Mouse (Mus musculus) forebrain, embryonic 11.5 days (tissue): Measurements from ENCODE around the gene Golga3. TPM values are rescaled to one million over a fixed set of nuclear protein-coding genes. Genes with fewer than 3 reads are reported as not detected.
A peak's percentile ranks its signal among the peaks of the same experiment; 100 is the strongest.

ENCODE experiments used
- ATAC-seq: fragments of 200-750 bp; cut with Nextera tagmentation; replicated peaks from 2 replicates; pipeline ENCODE4 v1.8.0; 2017; ENCODE audit warnings: moderate TSS enrichment; ENCODE audit not compliant: low FRiP score
- DNase-seq: peaks from one replicate; pipeline ENCODE4 v3.0.0-alpha.2; 2017; ENCODE audit warnings: low spot score
- H3K27ac ChIP-seq: fragments of 300-500 bp; sonication (generic); 2 replicates; pipeline ENCODE4 v1.5.1; 2014; ENCODE audit warnings: low read depth, low read length
- H3K27me3 ChIP-seq: fragments of 300-500 bp; sonication (generic); 2 replicates; pipeline ENCODE4 v1.6.1; 2014; ENCODE audit warnings: mild to moderate bottlenecking, low read length, mixed read lengths; ENCODE audit not compliant: control insufficient read depth, insufficient read depth
- H3K36me3 ChIP-seq: fragments of 300-500 bp; sonication (generic); 2 replicates; pipeline ENCODE4 v1.6.1; 2014; ENCODE audit warnings: mild to moderate bottlenecking, low read length, moderate library complexity, mixed read lengths; ENCODE audit not compliant: control insufficient read depth, insufficient read depth
- H3K4me1 ChIP-seq: fragments of 300-500 bp; sonication (generic); replicated peaks from 2 replicates; pipeline ENCODE4 v1.6.1; 2014; ENCODE audit warnings: low read length, mixed read lengths; ENCODE audit not compliant: control insufficient read depth, insufficient read depth
- H3K4me2 ChIP-seq: fragments of 300-500 bp; sonication (generic); 2 replicates; pipeline ENCODE4 v1.6.1; 2014; ENCODE audit warnings: low read depth, mild to moderate bottlenecking, low read length, moderate library complexity, mixed read lengths; ENCODE audit not compliant: severe bottlenecking
- H3K4me3 ChIP-seq: fragments of 300-500 bp; sonication (generic); 2 replicates; pipeline ENCODE4 v1.5.1; 2014; ENCODE audit warnings: low read depth, low read length
- H3K9ac ChIP-seq: fragments of 300-500 bp; sonication (generic); 2 replicates; pipeline ENCODE4 v1.6.1; 2014; ENCODE audit warnings: low read length
- H3K9me3 ChIP-seq: fragments of 300-500 bp; sonication (generic); 2 replicates; pipeline ENCODE4 v1.6.1; 2016; ENCODE audit warnings: low read length, mixed read lengths; ENCODE audit not compliant: control insufficient read depth
- WGBS: fragments of 180-500 bp; shearing (Covaris S2); extraction: QIAGEN DNeasy Blood & Tissue Kit; methylation state at CpG from one replicate; pipeline ENCODE4 v1.1.7; 2014; 5-methylcytosine and 5-hydroxymethylcytosine counted together
- polyA plus RNA-seq: library from polyadenylated mRNA; unstranded; fragments of >200 nt; fragmentation: Nextera tagmentation; extraction: Ambion mirVana; gene quantifications from 2 replicates; pipeline ENCODE4 v1.2.1, GENCODE M21; 2014

The Golga3 gene
- 20.0 and 20.7 TPM in 2 replicates for polyA plus RNA-seq

GRCm38 (mm10) chr5:110176362-110177020 is at the start of gene Golga3:
Gene Golga3, plus strand, starts transcription at chr5:110176701.
- Histone ChIP-seq H3K27me3 (no peaks in the 10 kb centered on the region), H3K36me3 (no peaks in the 10 kb centered on the region), H3K4me3 (peak within 1 kb of the TSS; percentile 84), H3K9me3 (no peaks in the 10 kb centered on the region), H3K9ac (peak within 1 kb of the TSS; percentile 81), H3K4me1 (no peaks in the 10 kb centered on the region; the same call in 1 of the 2 replicates), H3K27ac (no peak within 1 kb of the TSS; the same call in 1 of the 2 replicates), H3K4me2 (peak within 1 kb of the TSS; percentile 82)
- DNase-seq, result peak; percentile 95
- WGBS, result under 1% methylated on average over 41 of the region's 41 CpGs
- ATAC-seq, result peak; percentile 98

GRCm38 (mm10) chr5:110135293-110136086 is 41.0 kb upstream of the Golga3 start, which contains the start of gene Chfr:
Gene Chfr, plus strand, starts transcription at chr5:110135842.
- Histone ChIP-seq H3K36me3 (no peaks in the 10 kb centered on the region), H3K9me3 (peaks cover 5% of the 10 kb centered on the region), H3K4me1 (no peaks in the 10 kb centered on the region), H3K4me3 (peak within 1 kb of the TSS; percentile 80), H3K27ac (peak within 1 kb of the TSS; percentile 31; the same call in 1 of the 2 replicates), H3K27me3 (no peaks in the 10 kb centered on the region), H3K4me2 (peak within 1 kb of the TSS; percentile 54), H3K9ac (peak within 1 kb of the TSS; percentile 78)
- ATAC-seq (peak; percentile 100), DNase-seq (peak; percentile 99)
- 5% methylated on average over 46 of the region's 46 CpGs for WGBS

GRCm38 (mm10) chr5:110136087-110136464 is 40.4 kb upstream of the Golga3 start:
- Histone ChIP-seq H3K9me3 (peaks cover 5% of the 10 kb centered on the region), H3K36me3 (no peaks in the 10 kb centered on the region), H3K4me1 (no peaks in the 10 kb centered on the region), H3K9ac (peak overlapping the region; percentile 78), H3K27ac (peak overlapping the region; percentile 31; the same call in 1 of the 2 replicates), H3K4me2 (peak overlapping the region; percentile 54), H3K27me3 (no peaks in the 10 kb centered on the region), H3K4me3 (peak overlapping the region; percentile 80)
- ATAC-seq (peak; percentile 60), DNase-seq (no peak)
- 8% methylated on average over 18 of the region's 18 CpGs for WGBS

DNA sequence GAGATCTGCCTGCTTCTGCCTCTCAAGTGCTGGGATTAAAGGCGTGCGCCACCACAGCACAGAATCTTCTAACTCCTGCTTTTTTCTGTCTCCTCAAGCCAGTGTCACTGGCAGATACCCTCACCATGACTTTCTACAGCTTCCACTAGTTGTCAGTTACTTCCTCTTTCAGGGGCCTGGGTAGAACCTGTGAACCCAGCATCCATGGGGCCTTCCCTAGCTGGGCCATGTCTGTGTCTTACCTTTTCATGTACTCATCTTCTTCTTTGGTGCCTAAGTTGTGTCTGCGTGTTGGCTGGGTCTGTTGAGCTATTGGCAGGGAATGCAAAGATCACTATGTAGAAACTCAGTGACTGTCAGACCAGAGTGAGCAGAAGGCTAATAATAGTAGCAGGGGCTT is 38.7 kb upstream of the Golga3 start:
- no peaks in the 10 kb centered on the region for H3K36me3 ChIP-seq
- no peak overlapping the region for H3K27ac ChIP-seq
- no peaks in the 10 kb centered on the region for H3K27me3 ChIP-seq
- no peaks in the 10 kb centered on the region for H3K4me1 ChIP-seq
- H3K9ac ChIP-seq, result no peak overlapping the region
- H3K9me3 ChIP-seq, result peaks cover 5% of the 10 kb centered on the region
- H3K4me2 ChIP-seq, result no peak overlapping the region
- WGBS, result 97% methylated on average over 3 of the region's 3 CpGs
- no peak overlapping the region for H3K4me3 ChIP-seq
- DNase-seq, result no peak
- ATAC-seq, result no peak

DNA sequence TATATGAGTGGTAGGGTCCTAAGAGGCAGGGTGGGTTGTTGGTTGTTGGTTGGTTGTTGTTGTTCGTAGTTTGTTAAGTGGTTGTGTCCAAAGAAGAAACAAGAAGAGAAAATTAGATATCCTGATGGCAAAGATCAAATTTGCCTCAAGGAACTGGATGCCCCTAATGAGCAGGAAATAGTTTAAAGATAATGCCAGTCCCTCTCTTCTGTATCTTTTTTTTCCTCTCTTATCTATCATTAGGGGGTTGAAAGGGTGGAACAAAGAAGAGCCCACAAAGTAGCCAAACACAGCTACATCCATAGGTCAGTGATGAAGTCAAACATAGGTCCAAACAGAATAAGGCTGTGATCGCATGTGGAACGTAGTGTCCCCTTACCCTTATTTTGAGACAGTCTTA is 37.2 kb upstream of the Golga3 start:
- Histone ChIP-seq H3K4me3 (no peak overlapping the region), H3K4me2 (no peak overlapping the region), H3K27ac (no peak overlapping the region), H3K27me3 (no peaks in the 10 kb centered on the region), H3K9ac (no peak overlapping the region), H3K4me1 (no peaks in the 10 kb centered on the region), H3K36me3 (no peaks in the 10 kb centered on the region), H3K9me3 (no peaks in the 10 kb centered on the region)
- WGBS, result 94% methylated on average over 3 of the region's 3 CpGs
- ATAC-seq (no peak), DNase-seq (no peak)

GRCm38 (mm10) chr5:110140424-110140823 is 36.1 kb upstream of the Golga3 start:
- H3K4me1 ChIP-seq, result no peaks in the 10 kb centered on the region
- H3K4me3 ChIP-seq, result no peak overlapping the region
- ATAC-seq (no peak), DNase-seq (no peak)
- 95% methylated on average over 7 of the region's 7 CpGs for WGBS
- H3K9ac ChIP-seq, result no peak overlapping the region
- no peaks in the 10 kb centered on the region for H3K36me3 ChIP-seq
- no peaks in the 10 kb centered on the region for H3K9me3 ChIP-seq
- H3K4me2 ChIP-seq, result no peak overlapping the region
- H3K27ac ChIP-seq, result no peak overlapping the region
- H3K27me3 ChIP-seq, result no peaks in the 10 kb centered on the region

GRCm38 (mm10) chr5:110142309-110142708 is 34.2 kb upstream of the Golga3 start:
- 95% methylated on average over 2 of the region's 2 CpGs for WGBS
- ATAC-seq (no peak), DNase-seq (no peak)
- Histone ChIP-seq H3K9ac (no peak overlapping the region), H3K9me3 (no peaks in the 10 kb centered on the region), H3K27me3 (no peaks in the 10 kb centered on the region), H3K4me3 (no peak overlapping the region), H3K36me3 (peaks cover 3% of the 10 kb centered on the region; the same call in 1 of the 2 replicates), H3K27ac (no peak overlapping the region), H3K4me2 (no peak overlapping the region), H3K4me1 (no peaks in the 10 kb centered on the region)

DNA sequence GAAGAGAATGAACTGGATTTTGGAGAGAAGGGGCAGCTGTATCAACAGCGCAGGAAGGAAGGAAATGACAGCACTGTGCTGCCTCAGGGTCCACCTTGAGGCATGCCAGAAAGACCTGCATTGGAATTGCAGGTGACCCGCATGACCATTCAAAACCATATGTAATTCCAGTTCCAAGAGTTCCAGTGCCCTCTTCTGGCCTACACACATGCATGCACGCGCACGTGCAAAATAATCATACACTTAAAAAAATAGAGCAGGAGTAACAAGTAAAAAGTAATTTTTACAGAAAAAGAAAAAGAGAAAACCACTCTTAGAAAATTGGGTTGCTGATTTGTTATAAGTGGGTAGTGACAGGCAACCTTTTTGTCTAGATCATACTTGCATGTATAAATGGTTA is 33.5 kb upstream of the Golga3 start:
- 90% methylated on average over 5 of the region's 5 CpGs for WGBS
- no peak for DNase-seq
- H3K4me2 ChIP-seq, result no peak overlapping the region
- H3K9me3 ChIP-seq, result no peaks in the 10 kb centered on the region
- no peak overlapping the region for H3K9ac ChIP-seq
- no peaks in the 10 kb centered on the region for H3K27me3 ChIP-seq
- H3K36me3 ChIP-seq, result peaks cover 7% of the 10 kb centered on the region; the same call in 1 of the 2 replicates
- no peak overlapping the region for H3K27ac ChIP-seq
- ATAC-seq, result no peak
- H3K4me3 ChIP-seq, result no peak overlapping the region
- H3K4me1 ChIP-seq, result no peaks in the 10 kb centered on the region
